Mouse (Mus musculus) intestine, embryonic 15.5 days (tissue): ENCODE results near the gene Lefty1. TPM values are rescaled to one million over a fixed set of nuclear protein-coding genes. Genes with fewer than 3 reads are reported as not detected.

Experiments used
- ATAC-seq: fragments of 200-750 bp; cut with Nextera tagmentation; 2 replicates; pipeline ENCODE4 v1.8.0; 2017; ENCODE audit warnings: moderate TSS enrichment, moderate library complexity
- H3K27ac ChIP-seq: fragments of 300-500 bp; sonication (generic); 2 replicates; pipeline ENCODE4 v1.5.1; 2015; ENCODE audit warnings: mild to moderate bottlenecking, inconsistent platforms
- H3K27me3 ChIP-seq: fragments of 300-500 bp; sonication (generic); replicated peaks from 2 replicates; pipeline ENCODE4 v1.6.1; 2015; ENCODE audit warnings: inconsistent platforms
- H3K36me3 ChIP-seq: fragments of 300-500 bp; sonication (generic); 2 replicates; pipeline ENCODE4 v1.6.1; 2015; ENCODE audit warnings: inconsistent platforms
- H3K4me1 ChIP-seq: fragments of 300-500 bp; sonication (generic); replicated peaks from 2 replicates; pipeline ENCODE4 v1.6.1; 2015; ENCODE audit warnings: inconsistent platforms
- H3K4me2 ChIP-seq: fragments of 300-500 bp; sonication (generic); replicated peaks from 2 replicates; pipeline ENCODE4 v1.6.1; 2015; ENCODE audit warnings: mild to moderate bottlenecking, inconsistent platforms
- H3K4me3 ChIP-seq: fragments of 300-500 bp; sonication (generic); replicated peaks from 2 replicates; pipeline ENCODE4 v1.5.1; 2015; ENCODE audit warnings: inconsistent platforms
- H3K9ac ChIP-seq: fragments of 300-500 bp; sonication (generic); 2 replicates; pipeline ENCODE4 v1.6.1; 2015; ENCODE audit warnings: inconsistent platforms
- H3K9me3 ChIP-seq: fragments of 300-500 bp; sonication (generic); 2 replicates; pipeline ENCODE4 v1.6.1; 2016; ENCODE audit warnings: inconsistent platforms
- WGBS: fragments of 180-500 bp; shearing (Covaris S2); methylation state at CpG from one replicate; pipeline ENCODE4 v1.1.7; 2015; 5-methylcytosine and 5-hydroxymethylcytosine counted together
- polyA plus RNA-seq: library from polyadenylated mRNA; unstranded; fragments of >200 nt; fragmentation: Nextera tagmentation; extraction: Ambion mirVana; gene quantifications from 2 replicates; pipeline ENCODE4 v1.2.1, GENCODE M21; 2015

The Lefty1 gene
- polyA plus RNA-seq, 1 experiment from 2014 or later, result 2.2 TPM

- Histone ChIP-seq H3K9ac (peak overlapping the region; percentile 14; the same call in 1 of the 2 replicates), H3K9me3 (no peaks in the 10 kb centered on the region), H3K27me3 (no peaks in the 10 kb centered on the region), H3K4me2 (peak overlapping the region; percentile 89), H3K27ac (peak overlapping the region; percentile 72; the same call in 1 of the 2 replicates), H3K4me3 (no peak overlapping the region), H3K36me3 (0 out of 2 replicates have a peak, but pooled peaks cover 3% of the 10 kb centered on the region), H3K4me1 (peaks cover 45% of the 10 kb centered on the region)
- no peak for ATAC-seq
- WGBS, result 54% methylated on average over 1 of the region's 1 CpGs
Observed at GRCm38 (mm10) chr1:180943896-180944295, 9.1 kb downstream of the Lefty1 start.

DNA sequence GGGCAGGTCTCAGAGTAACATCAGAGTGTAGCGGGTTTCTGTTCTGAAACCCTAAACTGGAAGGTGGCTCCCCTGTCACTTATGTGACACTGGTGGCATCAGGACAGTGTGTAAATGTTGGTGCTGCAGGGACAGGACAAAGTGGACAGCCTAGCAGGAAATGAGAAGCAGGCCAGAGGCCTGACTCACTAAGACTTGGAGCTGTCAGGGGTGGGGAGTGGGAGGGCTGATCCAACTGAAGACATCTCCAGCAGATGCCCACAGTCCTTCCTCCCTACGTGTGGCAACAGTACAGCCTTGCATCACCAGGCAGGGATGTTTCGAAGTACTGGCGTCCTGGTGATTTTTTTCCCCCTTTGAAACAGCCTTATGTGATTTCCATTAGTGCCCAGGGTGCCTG lies 9.7 kb downstream of the Lefty1 start:
- Histone ChIP-seq H3K4me3 (no peak overlapping the region), H3K4me2 (peak overlapping the region; percentile 56; the same call in 1 of the 2 replicates), H3K27ac (peak overlapping the region; percentile 72), H3K36me3 (0 out of 2 replicates have a peak, but pooled peaks cover 3% of the 10 kb centered on the region), H3K27me3 (no peaks in the 10 kb centered on the region), H3K4me1 (peaks cover 47% of the 10 kb centered on the region), H3K9me3 (no peaks in the 10 kb centered on the region), H3K9ac (no peak overlapping the region)
- ATAC-seq, result no peak
- 76% methylated on average over 4 of the region's 4 CpGs for WGBS

DNA sequence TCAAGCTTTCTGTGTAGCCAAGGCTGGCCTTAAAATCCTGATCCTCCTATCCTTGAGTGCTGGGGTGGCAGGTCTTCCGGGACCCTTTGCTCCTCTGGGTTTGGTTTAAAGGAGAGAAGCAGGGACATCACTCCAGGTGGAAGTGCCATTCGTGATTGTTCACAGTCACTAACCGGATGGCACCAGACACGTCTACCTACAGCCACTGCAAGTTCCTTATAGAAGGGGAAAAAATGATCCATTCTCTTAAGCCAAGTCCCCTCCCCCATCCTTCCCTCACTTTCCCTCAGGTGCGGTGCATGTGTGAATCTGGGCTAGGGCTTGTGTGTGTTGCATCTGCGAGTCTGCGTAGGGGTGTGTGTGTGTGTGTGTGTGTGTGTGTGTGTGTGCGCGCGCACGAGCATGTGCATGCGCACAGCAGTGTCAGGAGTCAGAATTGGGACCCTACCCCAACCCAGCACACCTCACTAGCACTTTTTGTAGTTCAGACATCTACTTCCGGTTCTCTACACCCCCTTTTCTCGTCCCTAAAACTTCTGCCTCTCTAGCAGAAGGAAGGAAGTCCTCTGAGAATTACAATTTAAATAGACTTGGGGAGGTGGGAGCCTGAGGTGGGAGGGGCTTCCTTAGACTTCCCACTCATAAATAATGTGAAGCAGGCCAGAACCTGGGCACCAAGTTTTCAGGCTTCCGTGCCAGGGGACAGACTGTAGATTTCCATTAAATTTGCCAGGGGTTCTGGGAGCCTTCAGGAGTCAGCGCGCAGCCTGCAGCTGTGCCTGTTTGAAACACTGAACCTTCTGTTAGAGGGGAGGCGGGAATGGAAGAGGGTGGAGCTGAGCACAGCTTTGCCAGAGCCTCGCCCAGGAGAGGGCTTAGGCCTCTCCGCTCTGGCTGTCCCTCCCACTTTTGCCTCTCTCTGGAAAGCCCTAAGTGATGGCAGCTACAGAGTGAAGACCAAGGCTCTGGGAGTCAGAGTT lies 10.5 kb downstream of the Lefty1 start:
- WGBS, result 22% methylated on average over 20 of the region's 20 CpGs

GRCm38 (mm10) chr1:180946448-180946847 lies 11.6 kb downstream of the Lefty1 start:
- H3K4me1 ChIP-seq, result peaks cover 40% of the 10 kb centered on the region
- H3K4me3 ChIP-seq, result no peak overlapping the region
- no peaks in the 10 kb centered on the region for H3K27me3 ChIP-seq
- ATAC-seq, result no peak
- no peak overlapping the region for H3K27ac ChIP-seq
- 82% methylated on average over 6 of the region's 6 CpGs for WGBS
- H3K4me2 ChIP-seq, result no peak overlapping the region
- 0 out of 2 replicates have a peak, but pooled peaks cover 10% of the 10 kb centered on the region for H3K36me3 ChIP-seq
- H3K9ac ChIP-seq, result no peak overlapping the region
- no peaks in the 10 kb centered on the region for H3K9me3 ChIP-seq

More for the DNA sequence above, 10.5 kb downstream of the Lefty1 start:
- peak overlapping the region; percentile 56 for H3K4me2 ChIP-seq
- H3K4me3 ChIP-seq, result peak overlapping the region; percentile 8
- peak overlapping the region; percentile 72 for H3K27ac ChIP-seq
- H3K36me3 ChIP-seq, result 0 out of 2 replicates have a peak, but pooled peaks cover 10% of the 10 kb centered on the region
- no peaks in the 10 kb centered on the region for H3K27me3 ChIP-seq
- H3K4me1 ChIP-seq, result peaks cover 47% of the 10 kb centered on the region
- ATAC-seq, result peak; percentile 84
- H3K9me3 ChIP-seq, result no peaks in the 10 kb centered on the region
- H3K9ac ChIP-seq, result 0 out of 2 replicates have a peak overlapping the region, but pooled peaks have one; percentile 29

DNA sequence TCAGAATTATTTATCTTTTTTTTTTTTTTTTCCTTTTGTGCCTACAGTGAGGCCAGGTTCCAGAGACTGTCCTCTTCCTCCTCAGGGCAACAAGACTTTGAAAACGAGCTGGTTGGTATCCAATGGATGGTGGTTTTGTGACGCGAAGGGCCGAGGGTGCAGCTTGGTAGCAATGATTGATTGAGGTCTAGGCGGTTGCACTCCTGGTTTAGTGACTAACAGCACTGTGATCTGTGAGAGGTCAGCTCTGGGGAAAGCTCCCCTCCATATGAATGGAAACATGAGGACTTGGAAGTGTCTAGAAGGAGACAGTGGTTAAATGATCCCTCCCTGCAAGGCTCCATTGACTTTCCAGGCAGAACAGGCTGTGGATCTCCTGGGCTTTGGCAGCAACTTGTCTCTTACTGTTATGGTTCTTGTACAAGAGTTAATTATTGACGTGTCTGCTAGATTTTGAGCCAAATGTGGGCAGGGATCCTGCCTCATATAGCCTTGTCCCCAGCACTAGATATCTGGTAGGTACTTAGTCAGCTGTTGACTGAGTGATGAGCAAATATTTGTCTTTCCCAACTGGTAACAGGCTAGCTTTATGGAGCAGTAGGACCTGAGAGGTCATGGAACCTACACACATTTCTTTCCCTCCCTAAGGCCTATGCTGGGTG lies 17.4 kb downstream of the Lefty1 start:
- ATAC-seq, result peak; percentile 90
- peaks cover 16% of the 10 kb centered on the region; the same call in 1 of the 2 replicates for H3K36me3 ChIP-seq
- peaks cover 6% of the 10 kb centered on the region; the same call in 1 of the 2 replicates for H3K4me1 ChIP-seq
- H3K4me3 ChIP-seq, result no peak overlapping the region
- H3K27me3 ChIP-seq, result no peaks in the 10 kb centered on the region
- 50% methylated on average over 6 of the region's 6 CpGs for WGBS
- no peak overlapping the region for H3K27ac ChIP-seq
- no peak overlapping the region for H3K4me2 ChIP-seq
- no peaks in the 10 kb centered on the region for H3K9me3 ChIP-seq
- no peak overlapping the region for H3K9ac ChIP-seq

DNA sequence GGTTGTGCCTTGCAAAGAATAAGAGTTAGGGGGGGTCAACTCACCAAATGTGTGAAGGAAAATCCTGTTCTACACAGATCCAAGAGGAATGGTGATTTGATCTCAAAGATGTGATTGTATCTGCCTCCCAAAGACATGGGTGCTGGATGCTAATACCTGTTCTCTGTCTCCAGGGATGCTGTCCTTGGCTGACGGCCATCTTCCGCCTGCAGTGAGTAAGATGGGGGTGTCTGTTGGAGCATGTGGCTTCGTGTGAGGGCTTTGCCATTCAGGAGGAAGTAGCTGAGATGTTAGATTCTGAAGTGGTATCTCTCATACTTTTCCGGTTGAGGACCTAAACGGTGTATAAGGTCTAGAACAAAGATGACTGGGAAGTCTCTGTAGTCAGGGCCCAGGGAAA lies 18.0 kb downstream of the Lefty1 start:
- H3K36me3 ChIP-seq, result peaks cover 18% of the 10 kb centered on the region; the same call in 1 of the 2 replicates
- 0 out of 2 replicates have a peak overlapping the region, but pooled peaks have one; percentile 7 for H3K27ac ChIP-seq
- no peak overlapping the region for H3K9ac ChIP-seq
- no peak overlapping the region for H3K4me2 ChIP-seq
- H3K9me3 ChIP-seq, result no peaks in the 10 kb centered on the region
- ATAC-seq, result 0 out of 2 replicates have a peak, but pooled peaks have one; percentile 15
- peaks cover 6% of the 10 kb centered on the region; the same call in 1 of the 2 replicates for H3K4me1 ChIP-seq
- H3K4me3 ChIP-seq, result no peak overlapping the region
- WGBS, result 68% methylated on average over 5 of the region's 5 CpGs
- H3K27me3 ChIP-seq, result no peaks in the 10 kb centered on the region

GRCm38 (mm10) chr1:180956401-180956800 lies 21.6 kb downstream of the Lefty1 start:
- no peak for ATAC-seq
- Histone ChIP-seq H3K27me3 (no peaks in the 10 kb centered on the region), H3K9me3 (no peaks in the 10 kb centered on the region), H3K4me1 (peaks cover 4% of the 10 kb centered on the region; the same call in 1 of the 2 replicates), H3K27ac (no peak overlapping the region), H3K4me2 (no peak overlapping the region), H3K9ac (no peak overlapping the region), H3K36me3 (peaks cover 14% of the 10 kb centered on the region), H3K4me3 (no peak overlapping the region)
- WGBS, result 89% methylated on average over 8 of the region's 8 CpGs

DNA sequence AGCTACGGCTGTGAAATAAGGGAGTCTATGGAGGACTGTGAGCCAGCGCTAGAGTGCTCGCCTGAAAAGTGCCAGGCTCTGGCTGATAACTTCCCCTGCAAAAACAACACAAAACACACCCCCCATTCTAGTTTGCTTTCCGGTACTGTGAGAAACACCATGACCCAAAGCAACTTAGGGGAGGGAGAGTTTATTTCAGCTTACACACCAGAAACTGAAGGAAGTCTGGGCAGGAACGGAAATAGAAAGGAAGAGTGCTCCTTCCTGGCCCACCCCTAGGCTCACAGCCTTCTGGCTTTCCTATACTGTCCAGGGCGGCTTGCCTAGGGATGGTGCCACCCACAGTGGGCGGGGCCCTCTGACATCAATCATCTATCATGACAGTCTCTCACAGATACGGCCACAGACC lies 22.2 kb downstream of the Lefty1 start:
- Histone ChIP-seq H3K27me3 (no peaks in the 10 kb centered on the region), H3K36me3 (peaks cover 17% of the 10 kb centered on the region), H3K4me2 (no peak overlapping the region), H3K4me1 (no peaks in the 10 kb centered on the region), H3K9me3 (no peaks in the 10 kb centered on the region), H3K27ac (no peak overlapping the region), H3K4me3 (no peak overlapping the region), H3K9ac (no peak overlapping the region)
- WGBS, result 81% methylated on average over 8 of the region's 8 CpGs
- no peak for ATAC-seq

DNA sequence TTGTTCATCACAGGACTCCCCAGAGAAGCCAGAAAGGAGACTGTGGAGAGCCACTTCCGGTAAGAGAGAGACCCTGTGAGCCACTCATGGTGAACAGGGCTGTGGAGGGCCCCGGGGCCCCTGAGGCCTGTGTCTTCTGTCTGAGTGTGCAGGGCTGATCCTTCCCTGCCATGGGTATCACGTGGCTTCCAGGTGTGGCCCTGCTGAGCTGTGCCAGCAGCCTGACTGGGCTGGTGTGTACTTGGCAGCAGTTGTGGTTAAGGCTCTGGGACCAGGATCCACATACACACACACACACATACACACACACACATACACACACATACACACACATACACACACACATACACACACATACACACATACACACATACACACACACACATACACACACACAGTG lies 23.2 kb downstream of the Lefty1 start:
- H3K27me3 ChIP-seq, result no peaks in the 10 kb centered on the region
- no peak overlapping the region for H3K27ac ChIP-seq
- H3K4me3 ChIP-seq, result no peak overlapping the region
- H3K4me2 ChIP-seq, result no peak overlapping the region
- WGBS, result 85% methylated on average over 3 of the region's 3 CpGs
- H3K9me3 ChIP-seq, result no peaks in the 10 kb centered on the region
- H3K9ac ChIP-seq, result no peak overlapping the region
- no peaks in the 10 kb centered on the region for H3K4me1 ChIP-seq
- H3K36me3 ChIP-seq, result peaks cover 20% of the 10 kb centered on the region
- no peak for ATAC-seq

DNA sequence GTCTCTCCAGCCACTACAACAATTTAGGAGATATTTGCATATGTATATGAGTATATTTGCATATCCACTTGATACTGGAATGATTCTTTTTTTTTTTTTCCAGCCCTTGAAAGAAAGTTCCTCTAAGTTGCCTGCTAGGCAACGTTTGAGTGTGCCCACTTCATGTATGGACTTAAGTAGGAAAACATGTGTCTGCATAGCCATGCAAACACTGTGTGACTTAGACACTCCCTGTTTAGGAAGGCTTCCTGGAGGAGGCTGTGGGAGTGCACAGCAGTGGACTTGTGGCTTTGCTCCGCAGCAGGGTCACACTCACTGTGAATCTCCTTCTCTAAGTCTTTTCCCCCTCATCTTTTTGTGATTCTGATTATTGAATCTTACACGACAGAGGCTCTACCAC lies 24.0 kb downstream of the Lefty1 start:
- H3K27me3 ChIP-seq, result no peaks in the 10 kb centered on the region
- H3K36me3 ChIP-seq, result peaks cover 18% of the 10 kb centered on the region; the same call in 1 of the 2 replicates
- H3K9me3 ChIP-seq, result no peaks in the 10 kb centered on the region
- H3K27ac ChIP-seq, result no peak overlapping the region
- no peaks in the 10 kb centered on the region for H3K4me1 ChIP-seq
- no peak for ATAC-seq
- WGBS, result 67% methylated on average over 3 of the region's 3 CpGs
- H3K4me2 ChIP-seq, result no peak overlapping the region
- H3K4me3 ChIP-seq, result no peak overlapping the region
- H3K9ac ChIP-seq, result no peak overlapping the region

DNA sequence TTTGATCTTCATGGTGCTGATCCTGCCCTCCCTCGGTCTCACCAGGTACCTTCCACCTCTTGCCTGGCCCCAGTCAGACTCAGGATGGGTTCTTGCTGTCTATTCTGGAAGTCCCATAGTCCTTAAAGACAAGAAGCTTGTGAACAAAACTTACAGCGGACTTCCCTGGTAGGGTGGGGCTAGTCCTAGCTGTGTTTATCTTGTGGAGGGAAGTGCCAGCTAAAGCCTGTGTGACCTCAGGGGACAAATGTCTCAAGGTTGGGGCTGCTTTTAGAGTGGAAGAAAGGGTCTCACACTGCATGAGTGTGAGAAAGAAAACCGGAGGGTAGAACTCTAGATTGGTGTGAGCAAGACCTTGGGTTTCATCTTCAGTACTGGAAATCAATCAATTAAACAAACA lies 31.0 kb downstream of the Lefty1 start:
- no peak for ATAC-seq
- 77% methylated on average over 3 of the region's 3 CpGs for WGBS
- no peaks in the 10 kb centered on the region for H3K9me3 ChIP-seq
- H3K4me3 ChIP-seq, result no peak overlapping the region
- no peaks in the 10 kb centered on the region for H3K27me3 ChIP-seq
- H3K4me1 ChIP-seq, result no peaks in the 10 kb centered on the region
- no peak overlapping the region for H3K9ac ChIP-seq
- no peak overlapping the region for H3K27ac ChIP-seq
- H3K4me2 ChIP-seq, result no peak overlapping the region
- H3K36me3 ChIP-seq, result peaks cover 31% of the 10 kb centered on the region

DNA sequence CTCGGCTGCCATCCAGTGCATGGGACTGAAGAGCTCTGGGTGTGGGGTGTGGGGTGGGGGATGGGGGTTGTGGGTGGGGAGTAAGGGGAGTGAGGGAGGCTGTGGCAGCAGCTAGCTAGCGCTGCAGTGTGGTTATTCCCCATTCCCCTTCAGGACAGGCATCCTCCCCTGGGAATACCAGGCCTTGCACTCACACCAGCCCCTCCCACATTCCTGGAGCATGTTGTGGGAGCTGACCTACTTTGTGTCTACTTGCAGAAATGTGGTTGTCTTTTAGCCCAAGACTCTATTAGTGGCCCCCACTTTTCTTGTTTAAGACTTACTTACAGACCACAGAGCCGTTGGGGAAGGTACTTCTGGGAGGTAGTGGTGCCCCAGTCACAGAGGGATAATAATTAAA lies 31.7 kb downstream of the Lefty1 start:
- peaks cover 29% of the 10 kb centered on the region for H3K36me3 ChIP-seq
- no peaks in the 10 kb centered on the region for H3K4me1 ChIP-seq
- H3K4me2 ChIP-seq, result no peak overlapping the region
- H3K9ac ChIP-seq, result no peak overlapping the region
- H3K4me3 ChIP-seq, result no peak overlapping the region
- 47% methylated on average over 3 of the region's 3 CpGs for WGBS
- H3K27me3 ChIP-seq, result no peaks in the 10 kb centered on the region
- ATAC-seq, result no peak
- H3K27ac ChIP-seq, result no peak overlapping the region
- no peaks in the 10 kb centered on the region for H3K9me3 ChIP-seq
